Mouse (Mus musculus) neural tube, embryonic 15.5 days (tissue): Measurements from ENCODE around the gene Hoxa6. TPM values are rescaled to one million over a fixed set of nuclear protein-coding genes. Genes with fewer than 3 reads are reported as not detected.

ENCODE experiments used
- ATAC-seq: fragments of 200-750 bp; cut with Nextera tagmentation; 2 replicates; pipeline ENCODE4 v1.8.0; 2017; ENCODE audit warnings: mild to moderate bottlenecking, moderate TSS enrichment, moderate library complexity; ENCODE audit not compliant: low FRiP score
- H3K27ac ChIP-seq: fragments of 300-500 bp; sonication (generic); replicated peaks from 2 replicates; pipeline ENCODE4 v1.5.1; 2015; ENCODE audit warnings: mild to moderate bottlenecking, inconsistent platforms
- H3K27me3 ChIP-seq: fragments of 300-500 bp; sonication (generic); replicated peaks from 2 replicates; pipeline ENCODE4 v1.6.1; 2015; ENCODE audit warnings: inconsistent platforms
- H3K36me3 ChIP-seq: fragments of 300-500 bp; sonication (generic); 2 replicates; pipeline ENCODE4 v1.6.1; 2015; ENCODE audit warnings: inconsistent platforms
- H3K4me1 ChIP-seq: fragments of 300-500 bp; sonication (generic); 2 replicates; pipeline ENCODE4 v1.6.1; 2015; ENCODE audit warnings: inconsistent platforms
- H3K4me2 ChIP-seq: fragments of 300-500 bp; sonication (generic); 2 replicates; pipeline ENCODE4 v1.6.1; 2015; ENCODE audit warnings: inconsistent platforms, mild to moderate bottlenecking, moderate library complexity
- H3K4me3 ChIP-seq: fragments of 300-500 bp; sonication (generic); replicated peaks from 2 replicates; pipeline ENCODE4 v1.5.1; 2015; ENCODE audit warnings: mild to moderate bottlenecking, inconsistent platforms
- H3K9ac ChIP-seq: fragments of 300-500 bp; sonication (generic); replicated peaks from 2 replicates; pipeline ENCODE4 v1.6.1; 2015; ENCODE audit warnings: mild to moderate bottlenecking, inconsistent platforms
- H3K9me3 ChIP-seq: fragments of 300-500 bp; sonication (generic); replicated peaks from 2 replicates; pipeline ENCODE4 v1.6.1; 2016; ENCODE audit warnings: inconsistent platforms
- WGBS: fragments of 180-500 bp; shearing (Covaris S2); methylation state at CpG from one replicate; pipeline ENCODE4 v1.1.7; 2015; ENCODE audit warnings: mixed read lengths; 5-methylcytosine and 5-hydroxymethylcytosine counted together
- polyA plus RNA-seq: library from polyadenylated mRNA; unstranded; fragments of >200 nt; fragmentation: Nextera tagmentation; extraction: Ambion mirVana; gene quantifications from 2 replicates; pipeline ENCODE4 v1.2.1, GENCODE M21; 2015

Hoxa6 gene
- polyA plus RNA-seq, 1 experiment from 2014 or later: 15.0 TPM

- Histone ChIP-seq H3K36me3 (no peaks in the 10 kb centered on the region), H3K4me2 (peak overlapping the region; percentile 57), H3K27ac (peak overlapping the region; percentile 91), H3K9ac (peak overlapping the region; percentile 65), H3K9me3 (no peaks in the 10 kb centered on the region), H3K27me3 (peaks cover 46% of the 10 kb centered on the region), H3K4me3 (peak overlapping the region; percentile 57), H3K4me1 (peaks cover 26% of the 10 kb centered on the region)
- WGBS: 2% methylated on average over 30 of the region's 30 CpGs
- no peak for ATAC-seq
These were observed 31.3 kb upstream of the Hoxa6 start for GRCm38 (mm10) chr6:52239625-52240388.

GRCm38 (mm10) chr6:52238976-52239375, 30.5 kb upstream of the Hoxa6 start:
- Histone ChIP-seq H3K9me3 (no peaks in the 10 kb centered on the region), H3K4me1 (peaks cover 30% of the 10 kb centered on the region), H3K27ac (no peak overlapping the region), H3K9ac (no peak overlapping the region), H3K4me3 (peak overlapping the region; percentile 57), H3K4me2 (peak overlapping the region; percentile 57), H3K36me3 (no peaks in the 10 kb centered on the region), H3K27me3 (peaks cover 45% of the 10 kb centered on the region)
- 4% methylated on average over 7 of the region's 7 CpGs for WGBS
- ATAC-seq: no peak

GRCm38 (mm10) chr6:52238155-52238545, 29.6 kb upstream of the Hoxa6 start:
- ATAC-seq: no peak
- Histone ChIP-seq H3K36me3 (no peaks in the 10 kb centered on the region), H3K4me1 (peaks cover 35% of the 10 kb centered on the region), H3K27me3 (peaks cover 37% of the 10 kb centered on the region), H3K4me3 (peak overlapping the region; percentile 57), H3K4me2 (peak overlapping the region; percentile 57), H3K27ac (peak overlapping the region; percentile 69), H3K9me3 (no peaks in the 10 kb centered on the region), H3K9ac (peak overlapping the region; percentile 31)
- WGBS: 4% methylated on average over 7 of the region's 7 CpGs

GRCm38 (mm10) chr6:52237346-52238154, 29.0 kb upstream of the Hoxa6 start:
- Histone ChIP-seq H3K36me3 (no peaks in the 10 kb centered on the region), H3K4me3 (peak overlapping the region; percentile 57), H3K9ac (peak overlapping the region; percentile 31), H3K4me2 (peak overlapping the region; percentile 57), H3K4me1 (peaks cover 35% of the 10 kb centered on the region), H3K27me3 (peaks cover 31% of the 10 kb centered on the region), H3K9me3 (no peaks in the 10 kb centered on the region), H3K27ac (peak overlapping the region; percentile 69)
- 15% methylated on average over 10 of the region's 10 CpGs for WGBS
- no peak for ATAC-seq

GRCm38 (mm10) chr6:52236806-52237205, 28.3 kb upstream of the Hoxa6 start:
- Histone ChIP-seq H3K4me1 (peaks cover 35% of the 10 kb centered on the region), H3K9me3 (no peaks in the 10 kb centered on the region), H3K4me3 (peak overlapping the region; percentile 57), H3K27me3 (peaks cover 27% of the 10 kb centered on the region), H3K9ac (peak overlapping the region; percentile 31; the same call in 1 of the 2 replicates), H3K36me3 (no peaks in the 10 kb centered on the region), H3K27ac (peak overlapping the region; percentile 45), H3K4me2 (peak overlapping the region; percentile 57)
- ATAC-seq: no peak
- WGBS: 27% methylated on average over 3 of the region's 3 CpGs

- Histone ChIP-seq H3K4me1 (peaks cover 29% of the 10 kb centered on the region), H3K9ac (0 out of 2 replicates have a peak overlapping the region, but pooled peaks have one; percentile 21), H3K27ac (0 out of 2 replicates have a peak overlapping the region, but pooled peaks have one; percentile 45), H3K27me3 (peaks cover 18% of the 10 kb centered on the region), H3K9me3 (no peaks in the 10 kb centered on the region), H3K4me3 (peak overlapping the region; percentile 57; the same call in 1 of the 2 replicates), H3K36me3 (no peaks in the 10 kb centered on the region), H3K4me2 (peak overlapping the region; percentile 57)
- no peak for ATAC-seq
- 30% methylated on average over 6 of the region's 6 CpGs for WGBS
These were observed 27.3 kb upstream of the Hoxa6 start for GRCm38 (mm10) chr6:52235866-52236265.

GRCm38 (mm10) chr6:52235267-52235666, 26.7 kb upstream of the Hoxa6 start:
- Histone ChIP-seq H3K36me3 (no peaks in the 10 kb centered on the region), H3K4me1 (peaks cover 26% of the 10 kb centered on the region), H3K9ac (0 out of 2 replicates have a peak overlapping the region, but pooled peaks have one; percentile 21), H3K27me3 (peaks cover 17% of the 10 kb centered on the region), H3K9me3 (no peaks in the 10 kb centered on the region), H3K4me3 (peak overlapping the region; percentile 57), H3K4me2 (peak overlapping the region; percentile 57), H3K27ac (peak overlapping the region; percentile 82)
- WGBS: 23% methylated on average over 9 of the region's 9 CpGs
- ATAC-seq: no peak

GRCm38 (mm10) chr6:52234428-52235140, 26.1 kb upstream of the Hoxa6 start:
- 1% methylated on average over 59 of the region's 68 CpGs for WGBS
- H3K36me3 ChIP-seq: no peaks in the 10 kb centered on the region
- no peaks in the 10 kb centered on the region for H3K9me3 ChIP-seq
- peak overlapping the region; percentile 82 for H3K27ac ChIP-seq
- peak overlapping the region; percentile 65 for H3K9ac ChIP-seq
- peaks cover 26% of the 10 kb centered on the region for H3K4me1 ChIP-seq
- H3K4me3 ChIP-seq: peak overlapping the region; percentile 57
- H3K4me2 ChIP-seq: peak overlapping the region; percentile 57
- peak; percentile 76 for ATAC-seq
- peaks cover 17% of the 10 kb centered on the region for H3K27me3 ChIP-seq

- Histone ChIP-seq H3K4me3 (peak overlapping the region; percentile 57), H3K27ac (peak overlapping the region; percentile 82), H3K27me3 (peaks cover 17% of the 10 kb centered on the region), H3K9ac (peak overlapping the region; percentile 65), H3K36me3 (no peaks in the 10 kb centered on the region), H3K9me3 (no peaks in the 10 kb centered on the region), H3K4me2 (peak overlapping the region; percentile 57), H3K4me1 (peaks cover 26% of the 10 kb centered on the region)
- 2% methylated on average over 70 of the region's 70 CpGs for WGBS
- ATAC-seq: peak; percentile 16; the same call in 1 of the 2 replicates
These were observed 25.3 kb upstream of the Hoxa6 start for GRCm38 (mm10) chr6:52233546-52234427.

- Histone ChIP-seq H3K36me3 (no peaks in the 10 kb centered on the region), H3K27ac (peak overlapping the region; percentile 82), H3K4me2 (peak overlapping the region; percentile 57), H3K27me3 (peaks cover 17% of the 10 kb centered on the region), H3K4me1 (peaks cover 30% of the 10 kb centered on the region), H3K9me3 (no peaks in the 10 kb centered on the region), H3K4me3 (peak overlapping the region; percentile 57), H3K9ac (peak overlapping the region; percentile 65)
- 3% methylated on average over 23 of the region's 23 CpGs for WGBS
- ATAC-seq: no peak
These were observed 24.5 kb upstream of the Hoxa6 start for GRCm38 (mm10) chr6:52232984-52233545.
